Mouse (Mus musculus) lung, embryonic 15.5 days (tissue): ENCODE measurements around the gene Cdc42bpa. TPM values are rescaled to one million over a fixed set of nuclear protein-coding genes. Genes with fewer than 3 reads are reported as not detected.

Experiments
- polyA plus RNA-seq: library from polyadenylated mRNA; unstranded; fragments of >200 nt; fragmentation: Nextera tagmentation; extraction: Ambion mirVana; gene quantifications from 2 replicates; pipeline ENCODE4 v1.2.1, GENCODE M21; 2015

Gene Cdc42bpa
- polyA plus RNA-seq, 1 experiment from 2014 or later: 12.6 TPM

Other genes starting within 250 kb of the Cdc42bpa start
- not detected in 2 replicates for gene Kif28, start 215.2 kb upstream of the Cdc42bpa start, polyA plus RNA-seq
- gene Gm10518, start 157.1 kb upstream of the Cdc42bpa start, polyA plus RNA-seq: 0.15 TPM in 1 of 2 replicates, not detected in the other
- gene Ahctf1, start 156.8 kb upstream of the Cdc42bpa start, polyA plus RNA-seq: 21.7 and 22.6 TPM in 2 replicates
- 8.3 and 9.3 TPM in 2 replicates for gene Coq8a, start 239.1 kb downstream of the Cdc42bpa start, polyA plus RNA-seq